Mouse (Mus musculus) cerebellum, postnatal 14 days (tissue): ENCODE measurements around the gene Ccdc148.

Source experiments
- DNase-seq, 2 experiments: peaks; one replicate each; pipeline ENCODE4 v3.0.0; 2021; ENCODE audit warnings: mixed read lengths in 2 of 2

Ccdc148 gene

DNA sequence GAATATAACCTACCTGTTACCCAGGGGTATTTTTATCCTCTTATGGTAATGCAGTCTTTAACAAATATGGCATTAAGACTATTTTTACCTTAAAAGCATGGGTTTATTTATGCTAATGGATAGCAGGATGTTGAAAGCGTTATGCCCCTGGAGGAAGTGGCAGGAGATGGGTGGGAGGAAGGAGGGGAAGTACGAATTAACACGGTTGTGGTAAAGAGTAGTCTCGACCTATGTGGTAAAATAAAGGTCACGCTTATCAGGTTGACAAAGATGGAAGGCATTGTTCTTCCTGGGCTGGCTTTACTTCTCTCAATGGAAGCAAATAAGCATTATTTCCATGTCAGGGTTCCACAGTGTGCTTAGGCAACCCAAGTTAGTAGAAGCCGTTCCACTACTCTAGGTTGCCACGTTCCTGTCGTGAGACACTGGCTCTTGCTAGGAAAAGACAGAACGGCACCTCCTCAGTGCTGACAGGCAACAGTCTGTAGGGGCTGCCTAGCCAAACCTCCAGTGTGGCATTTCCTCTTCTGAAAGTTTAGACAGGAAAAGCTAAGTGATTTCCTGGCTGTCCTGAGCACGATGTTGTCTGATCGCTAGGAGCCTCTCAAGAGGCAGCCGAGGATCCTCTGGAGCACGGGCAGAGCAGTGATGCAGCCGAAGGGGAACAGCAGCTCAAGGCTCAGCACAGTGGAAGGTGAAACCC is 253.5 kb downstream of the Ccdc148 start:
- DNase-seq, result peak in 1 of 2 experiments; percentile 5

- no peak for DNase-seq
Observed at GRCm38 (mm10) chr2:58905057-58905456, 255.4 kb downstream of the Ccdc148 start.

- no peak for DNase-seq
Observed at GRCm38 (mm10) chr2:58879876-58880275, 280.6 kb downstream of the Ccdc148 start.

DNA sequence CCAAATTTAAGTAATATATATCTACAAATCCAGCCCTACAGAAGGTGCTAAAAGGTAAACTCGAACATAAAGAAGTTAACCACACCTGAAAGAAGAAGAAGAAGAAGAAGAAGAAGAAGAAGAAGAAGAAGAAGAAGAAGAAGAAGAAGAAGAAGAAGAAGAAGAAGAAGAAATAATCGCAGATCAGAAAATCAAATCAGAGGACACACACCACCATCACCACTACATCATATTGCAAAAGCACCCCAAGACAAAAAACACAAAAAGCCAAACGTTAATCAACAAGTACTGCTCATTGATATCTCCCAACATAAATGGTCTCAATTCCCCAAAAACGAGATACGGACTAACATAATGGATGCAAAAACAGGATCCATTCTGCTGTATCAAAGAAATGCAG is 301.3 kb downstream of the Ccdc148 start, which contains the start of gene Gm11099:
TSS of gene Gm11099 (plus strand) at position 301 of the 400 bp plus-strand sequence.
- DNase-seq, result no peak

DNA sequence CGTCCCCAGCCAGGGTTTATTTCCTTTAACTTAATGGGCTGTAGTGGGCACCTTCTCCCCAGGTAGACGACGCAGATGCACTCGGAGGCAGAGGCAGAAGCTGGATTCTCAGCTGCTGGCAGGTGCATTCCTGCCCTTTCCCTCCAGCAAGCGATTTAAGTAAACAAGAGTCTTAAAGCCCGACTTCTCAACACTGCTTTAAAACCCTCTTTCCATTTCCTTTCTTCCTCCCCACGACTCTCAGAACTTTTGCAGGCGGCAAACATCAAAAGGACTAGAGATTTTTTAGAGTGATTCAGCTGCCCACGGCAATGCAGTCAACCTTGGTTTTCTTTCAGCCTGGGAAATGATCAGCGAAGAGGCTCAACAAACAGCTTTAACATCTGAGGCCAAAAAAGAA is 316.0 kb downstream of the Ccdc148 start:
- no peak for DNase-seq

GRCm38 (mm10) chr2:58842443-58842842 is 318.0 kb downstream of the Ccdc148 start:
- no peak for DNase-seq

- no peak for DNase-seq
Observed at GRCm38 (mm10) chr2:58841021-58841420, 319.5 kb downstream of the Ccdc148 start.

DNA sequence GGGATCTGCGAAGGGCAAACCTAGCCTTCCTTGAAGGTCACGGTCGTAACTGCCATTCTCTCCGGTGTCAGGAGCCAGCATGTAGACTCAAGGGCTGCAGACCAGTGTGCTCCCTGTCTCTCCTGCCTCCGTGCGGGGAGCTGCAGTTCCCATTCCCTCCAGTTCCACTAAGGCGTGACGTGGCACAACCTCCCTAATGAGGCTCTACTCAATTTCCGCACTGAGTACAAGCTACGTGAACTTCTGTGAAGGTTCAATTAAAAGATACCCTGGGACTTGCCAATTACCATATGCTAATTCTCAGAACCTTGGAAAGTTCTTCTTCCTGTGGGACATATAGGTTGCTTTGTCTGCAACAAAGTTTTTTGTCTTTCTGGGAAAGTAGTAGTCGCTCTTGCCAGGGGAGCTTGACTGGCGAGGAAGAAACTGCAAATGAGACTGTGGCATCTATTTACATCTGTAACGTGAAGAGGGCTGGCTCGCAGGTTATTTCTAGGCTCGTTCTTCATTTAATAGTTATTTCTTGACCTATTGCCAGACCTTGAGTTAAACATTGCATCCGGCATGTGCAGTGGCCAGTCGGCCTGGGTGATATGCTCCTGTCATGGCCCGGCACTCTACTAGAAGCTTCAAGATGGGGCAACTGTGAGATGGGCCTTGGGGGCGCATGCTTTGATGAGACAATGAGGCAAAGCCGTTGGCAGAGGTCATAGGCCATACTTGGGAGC is 328.1 kb downstream of the Ccdc148 start:
- DNase-seq, result no peak

- DNase-seq, result peak; percentile 42 to 45
Observed at GRCm38 (mm10) chr2:58829981-58830742, 330.3 kb downstream of the Ccdc148 start.

DNA sequence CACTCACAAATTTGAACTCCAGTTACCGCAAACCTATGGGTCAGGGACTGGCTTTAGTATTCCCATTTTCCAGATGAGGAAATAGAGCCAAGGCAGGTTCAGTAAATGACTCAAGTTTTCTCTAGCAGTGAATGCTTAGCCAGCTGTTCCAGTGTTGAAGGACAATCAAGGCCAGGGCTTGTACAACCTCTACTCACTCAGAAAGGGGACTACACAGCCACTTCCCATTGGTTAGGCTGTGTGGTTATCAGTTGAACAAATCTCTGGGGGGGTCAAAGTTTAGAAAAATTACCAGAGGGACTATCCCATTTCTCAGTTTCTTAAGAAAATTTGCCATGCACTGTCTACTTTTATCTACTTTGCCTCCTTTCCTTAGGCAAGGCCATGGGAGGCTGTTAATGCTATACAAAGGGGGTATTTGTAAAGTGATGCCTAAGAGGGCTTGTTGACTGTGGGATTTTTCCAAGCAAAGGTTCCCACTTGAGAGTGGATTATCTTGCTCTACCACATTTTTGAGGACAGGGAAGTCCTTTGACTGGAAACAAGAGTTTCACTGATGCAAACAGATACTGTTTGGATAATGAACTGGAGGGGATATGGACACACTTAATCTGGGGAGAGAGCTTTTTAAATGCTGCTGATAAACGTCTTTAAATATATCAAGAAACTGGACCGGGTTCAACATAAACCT is 331.4 kb downstream of the Ccdc148 start:
- no peak for DNase-seq

GRCm38 (mm10) chr2:58812941-58813340 is 347.5 kb downstream of the Ccdc148 start:
- DNase-seq, result no peak

GRCm38 (mm10) chr2:58799623-58800022 is 360.9 kb downstream of the Ccdc148 start:
- DNase-seq, result peak in 1 of 2 experiments; percentile 43

- no peak for DNase-seq
Observed at GRCm38 (mm10) chr2:58799126-58799525, 361.4 kb downstream of the Ccdc148 start.

- no peak for DNase-seq
Observed at GRCm38 (mm10) chr2:58797506-58797905, 363.0 kb downstream of the Ccdc148 start.

DNA sequence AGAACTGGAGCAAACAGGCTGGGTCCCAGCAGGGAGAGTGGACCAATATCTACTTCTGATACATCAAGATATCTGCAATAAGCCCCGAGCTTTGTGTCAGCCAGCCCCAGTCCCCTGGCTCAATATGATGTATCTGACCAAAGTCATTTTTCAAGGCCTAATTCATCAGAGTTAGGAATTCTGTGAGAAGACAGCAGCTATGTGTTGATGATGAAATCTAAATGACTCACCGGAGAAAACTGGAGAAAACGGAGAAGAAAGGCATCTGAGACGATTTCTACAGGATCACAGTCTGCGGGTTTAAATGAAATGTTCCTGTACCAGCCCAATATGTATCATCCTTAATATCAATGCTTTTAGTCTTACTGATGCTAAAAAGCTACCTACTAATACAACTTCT is 365.1 kb downstream of the Ccdc148 start:
- DNase-seq, result no peak

- DNase-seq, result no peak
Observed at GRCm38 (mm10) chr2:58794489-58794888, 366.0 kb downstream of the Ccdc148 start.

DNA sequence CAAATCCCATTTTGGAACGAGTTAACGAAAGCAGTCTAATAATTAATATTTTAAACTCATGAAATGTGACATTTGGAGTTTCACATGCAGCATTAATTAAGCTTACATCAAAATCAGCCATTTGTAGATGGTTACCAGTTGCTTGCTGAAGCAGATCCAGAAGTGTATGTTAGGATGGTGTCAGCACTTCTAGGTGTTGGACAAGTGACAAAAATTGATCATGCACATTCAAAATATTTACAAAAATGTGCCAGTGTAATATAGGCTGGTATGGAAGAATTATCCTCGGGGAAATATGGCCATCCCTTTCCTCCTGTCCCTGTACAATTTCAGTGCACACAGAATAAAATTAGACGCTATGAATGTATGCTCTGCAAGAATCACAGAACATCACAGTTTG is 370.1 kb downstream of the Ccdc148 start:
- DNase-seq, result no peak

- DNase-seq, result no peak
Observed at GRCm38 (mm10) chr2:58789934-58790333, 370.5 kb downstream of the Ccdc148 start.

GRCm38 (mm10) chr2:58787360-58787759 is 373.1 kb downstream of the Ccdc148 start:
- DNase-seq, result no peak

- DNase-seq, result peak in 1 of 2 experiments; percentile 42
Observed at GRCm38 (mm10) chr2:58786681-58787080, 373.8 kb downstream of the Ccdc148 start.

DNA sequence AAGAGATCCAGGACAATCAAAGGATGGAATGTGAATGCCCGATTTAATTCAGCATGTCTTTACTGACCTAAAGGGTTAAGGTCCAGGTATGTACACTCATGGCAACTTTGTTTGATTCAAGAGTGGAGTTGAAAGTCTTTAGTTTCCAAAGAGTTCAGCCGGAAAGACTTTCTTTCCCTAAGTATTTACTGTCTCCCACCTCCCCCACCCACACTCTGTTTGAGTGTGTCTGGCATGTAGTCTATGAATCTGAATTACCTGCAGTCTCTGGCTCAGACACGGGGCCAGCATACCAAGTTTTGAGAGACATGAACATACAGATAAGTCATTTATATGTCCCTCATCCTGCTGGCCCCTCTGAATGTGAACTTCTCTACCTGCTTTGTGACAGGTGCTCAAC is 374.3 kb downstream of the Ccdc148 start:
- no peak for DNase-seq

- DNase-seq, result peak; percentile 71 to 85
Observed at GRCm38 (mm10) chr2:58783526-58783925, 377.0 kb downstream of the Ccdc148 start.

DNA sequence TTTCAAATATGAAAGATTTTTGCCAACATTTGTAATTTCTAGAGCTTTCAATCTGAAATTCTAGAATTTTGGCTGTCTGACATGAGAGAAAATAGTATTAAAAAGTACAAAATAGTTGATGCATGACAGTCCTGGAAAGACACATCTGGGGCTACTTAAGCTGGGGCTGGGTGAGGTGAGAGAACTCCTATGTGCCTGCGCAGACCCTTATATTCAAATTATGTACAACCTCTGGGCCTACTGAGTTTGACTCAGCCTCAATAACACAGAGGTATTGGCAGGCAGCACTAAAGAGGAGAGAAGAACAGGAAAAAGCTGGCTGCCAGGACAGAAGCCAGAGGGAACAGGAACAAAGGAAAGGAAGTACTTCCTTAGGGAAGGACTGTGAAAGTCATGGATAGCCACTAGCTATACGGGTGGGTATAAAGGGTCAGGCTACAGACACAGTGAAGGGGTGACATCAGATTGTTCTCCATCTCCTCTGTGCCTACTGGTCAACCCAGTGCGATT is 381.4 kb downstream of the Ccdc148 start:
- no peak for DNase-seq
